Mouse (Mus musculus) brain, adult 2 months (tissue): ENCODE results near the gene Noto.

Experiments
- DNase-seq: peaks from one replicate; pipeline ENCODE4 v3.0.0; 2011; ENCODE audit warnings: low read depth, low spot score

Gene Noto

GRCm38 (mm10) chr6:85475581-85475980 lies 51.9 kb downstream of the Noto start:
- no peak for DNase-seq

- peak; percentile 45 for DNase-seq
These were observed 53.8 kb downstream of the Noto start for GRCm38 (mm10) chr6:85477366-85477917.

GRCm38 (mm10) chr6:85478416-85478815 lies 54.7 kb downstream of the Noto start:
- DNase-seq = no peak
